Mouse (Mus musculus): ENCODE measurements around the gene Marveld1. TPM values are rescaled to one million over a fixed set of nuclear protein-coding genes. Genes with fewer than 3 reads are reported as not detected.

The Marveld1 gene
- polyA plus RNA-seq, 1 experiment = 52.6 TPM

DNA sequence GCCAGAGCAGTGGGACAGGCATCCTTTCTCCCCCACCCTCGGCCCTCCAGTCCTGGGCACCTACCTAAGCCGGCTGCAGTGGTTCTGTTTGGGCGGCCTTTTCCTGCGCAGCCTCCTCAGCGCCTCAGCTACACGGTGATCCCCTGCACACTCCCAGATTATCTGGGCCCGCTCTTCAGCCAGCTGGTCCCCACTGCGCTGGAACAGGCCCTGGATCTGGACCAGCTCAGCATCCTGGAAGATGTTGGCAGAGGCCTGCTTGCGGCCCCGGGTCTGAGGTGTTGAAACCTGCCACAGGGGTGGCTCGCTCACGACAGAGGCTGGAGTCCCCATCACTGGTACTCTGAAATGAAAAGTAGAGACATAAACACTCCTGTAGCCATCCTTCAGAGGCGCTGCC lies 22.5 kb upstream of the Marveld1 start:
- H3K27me3 ChIP-seq (ENCODE audit: control insufficient read depth, insufficient read depth, low read length) = no peaks in the 10 kb centered on the region

DNA sequence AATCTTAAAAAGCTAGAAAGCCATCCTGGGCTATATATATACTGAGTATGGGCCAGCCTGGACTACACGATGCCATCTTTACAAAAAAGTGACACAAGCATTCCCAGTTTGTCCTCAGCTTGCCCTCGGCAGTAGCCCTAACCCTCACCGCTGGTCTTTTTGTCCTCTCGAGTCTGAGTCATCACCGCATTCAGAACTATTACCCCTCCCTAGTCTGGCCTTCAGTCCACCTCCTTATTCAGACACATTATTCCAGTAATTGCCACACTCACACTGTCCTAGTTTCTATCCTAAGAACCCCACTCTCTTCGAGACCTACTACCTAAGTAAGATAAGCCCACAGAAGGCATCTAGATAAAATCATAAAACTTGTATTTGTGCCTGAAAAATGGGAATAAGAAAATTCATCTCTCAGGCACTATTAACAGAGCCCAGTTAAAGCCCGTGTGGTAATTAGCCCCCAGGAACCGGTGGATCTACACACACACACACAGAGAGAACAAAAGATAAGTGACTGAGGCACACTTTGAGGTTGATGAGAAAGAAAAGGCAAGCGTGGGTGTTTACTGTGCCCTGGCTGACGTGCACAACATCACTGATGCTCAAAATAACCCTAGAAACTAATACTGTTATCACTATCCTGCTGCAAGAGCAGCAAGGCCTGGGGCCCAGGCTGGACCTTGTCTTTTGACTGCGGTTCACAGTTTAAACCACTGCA lies 21.5 kb upstream of the Marveld1 start:
- Histone ChIP-seq H3K4me3 (ENCODE audit: extremely low read depth, insufficient read depth, insufficient read length) (no peak overlapping the region), H3K27me3 (ENCODE audit: control insufficient read depth, insufficient read depth, low read length) (no peaks in the 10 kb centered on the region), H3K27ac (ENCODE audit: insufficient read depth, low read length) (no peak overlapping the region), H3K36me3 (ENCODE audit: control insufficient read depth, insufficient read depth, low read length) (peaks cover 11% of the 10 kb centered on the region), H3K4me1 (ENCODE audit: control insufficient read depth, insufficient read depth, insufficient read length) (peaks cover 8% of the 10 kb centered on the region; the same call in 1 of the 2 replicates)
- 85% methylated on average over 11 of the region's 11 CpGs for WGBS
- DNase-seq (ENCODE audit: low read depth in 1 of 2, low spot score in 2 of 2) = no peak
- TF ChIP-seq POLR2A (IDR thresholded peaks at IDR 0.05; ENCODE audit: low read depth, low read length) (no peak), CTCF (IDR thresholded peaks at IDR 0.05; ENCODE audit: extremely low read depth, insufficient read depth, insufficient read length, insufficient replicate concordance) (no peak)

More for the DNA sequence above, 22.5 kb upstream of the Marveld1 start:
- 87% methylated on average over 13 of the region's 13 CpGs for WGBS
- Histone ChIP-seq H3K36me3 (ENCODE audit: control insufficient read depth, insufficient read depth, low read length) (peaks cover 18% of the 10 kb centered on the region), H3K4me3 (ENCODE audit: extremely low read depth, insufficient read depth, insufficient read length) (no peak overlapping the region), H3K4me1 (ENCODE audit: control insufficient read depth, insufficient read depth, insufficient read length) (peaks cover 5% of the 10 kb centered on the region; the same call in 1 of the 2 replicates), H3K27ac (ENCODE audit: insufficient read depth, low read length) (no peak overlapping the region)
- TF ChIP-seq POLR2A (IDR thresholded peaks at IDR 0.05; ENCODE audit: low read depth, low read length) (no peak), CTCF (IDR thresholded peaks at IDR 0.05; ENCODE audit: extremely low read depth, insufficient read depth, insufficient read length, insufficient replicate concordance) (no peak)
- DNase-seq (ENCODE audit: low read depth in 1 of 2, low spot score in 2 of 2) = no peak

DNA sequence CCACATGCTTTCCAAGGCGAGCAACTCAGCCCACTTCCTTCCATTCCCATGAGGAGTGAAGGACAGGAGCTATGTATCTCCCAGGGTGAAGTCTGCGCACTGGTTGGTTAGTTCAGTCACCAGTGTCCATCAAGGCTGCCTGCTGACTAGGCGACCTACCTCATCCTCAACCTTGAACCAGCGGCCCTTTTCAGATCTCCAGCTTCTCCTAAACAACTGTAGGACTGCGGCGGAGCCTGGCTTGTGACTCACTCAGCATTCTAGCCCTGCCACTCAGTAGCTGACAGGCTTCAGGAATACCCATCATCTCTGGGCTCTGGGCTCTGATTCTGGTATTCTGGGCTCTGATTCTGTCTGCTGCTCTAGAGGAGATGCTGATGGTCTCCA lies 21.0 kb upstream of the Marveld1 start:
- Histone ChIP-seq H3K27me3 (ENCODE audit: control insufficient read depth, insufficient read depth, low read length) (no peaks in the 10 kb centered on the region), H3K36me3 (ENCODE audit: control insufficient read depth, insufficient read depth, low read length) (peaks cover 6% of the 10 kb centered on the region), H3K4me3 (ENCODE audit: extremely low read depth, insufficient read depth, insufficient read length) (no peak overlapping the region), H3K4me1 (ENCODE audit: control insufficient read depth, insufficient read depth, insufficient read length) (peaks cover 8% of the 10 kb centered on the region; the same call in 1 of the 2 replicates), H3K27ac (ENCODE audit: insufficient read depth, low read length) (no peak overlapping the region)
- no peak for DNase-seq (ENCODE audit: low read depth in 1 of 2, low spot score in 2 of 2)
- 91% methylated on average over 6 of the region's 6 CpGs for WGBS
- TF ChIP-seq POLR2A (IDR thresholded peaks at IDR 0.05; ENCODE audit: low read depth, low read length) (no peak), CTCF (IDR thresholded peaks at IDR 0.05; ENCODE audit: extremely low read depth, insufficient read depth, insufficient read length, insufficient replicate concordance) (no peak)

DNA sequence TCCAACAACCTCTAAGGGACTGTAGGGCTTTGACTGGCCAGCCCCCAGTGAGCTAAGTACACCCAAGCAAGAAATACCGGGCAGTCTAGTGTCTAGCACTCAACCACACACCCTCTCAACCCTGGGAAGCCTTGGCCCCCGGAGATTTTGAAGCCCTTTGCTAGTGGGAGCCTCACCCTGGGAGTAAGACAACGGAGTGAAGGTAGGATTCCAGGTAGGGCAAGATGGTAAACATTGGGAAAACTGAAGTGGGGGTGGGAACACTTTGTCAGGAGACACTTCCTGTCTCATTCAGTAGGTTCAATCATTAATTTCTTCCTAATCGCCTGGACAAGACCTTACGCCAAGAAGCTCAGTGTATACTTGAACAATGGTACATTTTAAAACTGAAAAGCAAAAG lies 20.2 kb upstream of the Marveld1 start:
- Histone ChIP-seq H3K4me1 (ENCODE audit: control insufficient read depth, insufficient read depth, insufficient read length) (peaks cover 8% of the 10 kb centered on the region; the same call in 1 of the 2 replicates), H3K36me3 (ENCODE audit: control insufficient read depth, insufficient read depth, low read length) (0 out of 2 replicates have a peak, but pooled peaks cover 2% of the 10 kb centered on the region), H3K27me3 (ENCODE audit: control insufficient read depth, insufficient read depth, low read length) (no peaks in the 10 kb centered on the region), H3K27ac (ENCODE audit: insufficient read depth, low read length) (no peak overlapping the region), H3K4me3 (ENCODE audit: extremely low read depth, insufficient read depth, insufficient read length) (no peak overlapping the region)
- no peak for TF ChIP-seq CTCF (IDR thresholded peaks at IDR 0.05; ENCODE audit: extremely low read depth, insufficient read depth, insufficient read length, insufficient replicate concordance)
- TF ChIP-seq POLR2A (IDR thresholded peaks at IDR 0.05; ENCODE audit: low read depth, low read length) = no peak
- no peak for DNase-seq (ENCODE audit: low read depth in 1 of 2, low spot score in 2 of 2)
- WGBS = 95% methylated on average over 5 of the region's 5 CpGs

DNA sequence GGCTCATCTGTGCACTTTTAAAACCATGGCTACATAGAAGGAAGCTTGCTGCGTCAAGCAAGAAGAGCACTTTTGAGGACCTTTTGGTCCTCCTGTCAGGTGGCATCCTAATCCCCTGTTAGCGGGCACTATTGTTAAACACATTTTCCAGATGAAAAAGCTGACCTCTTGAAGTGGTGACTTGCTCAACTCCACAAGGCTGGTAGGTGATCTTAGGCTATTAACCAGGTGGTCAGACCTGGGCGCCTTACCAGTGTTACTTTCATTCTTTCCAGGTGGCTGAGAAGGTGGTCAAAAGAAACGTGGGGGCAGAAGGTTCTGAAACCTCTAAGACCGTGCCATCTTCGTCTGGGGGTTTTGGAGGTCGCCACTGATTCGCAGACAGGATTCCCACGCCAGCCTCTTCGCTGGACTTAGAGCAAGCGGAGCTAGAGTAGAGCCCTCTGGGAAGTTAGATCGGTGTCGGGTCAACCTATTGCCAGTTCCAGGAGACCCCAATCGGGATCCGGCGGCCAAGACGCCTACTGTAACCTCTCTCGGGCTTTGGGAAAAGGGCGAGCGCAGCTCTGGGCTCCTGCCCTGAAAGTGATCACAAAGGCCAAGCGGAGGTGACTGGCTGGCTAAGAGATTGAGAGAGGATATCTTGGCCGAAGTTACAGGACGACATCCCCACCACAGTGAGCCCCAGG lies 19.0 kb upstream of the Marveld1 start:
- WGBS = 11% methylated on average over 23 of the region's 23 CpGs
- Histone ChIP-seq H3K36me3 (ENCODE audit: control insufficient read depth, insufficient read depth, low read length) (no peaks in the 10 kb centered on the region), H3K27me3 (ENCODE audit: control insufficient read depth, insufficient read depth, low read length) (no peaks in the 10 kb centered on the region), H3K4me3 (ENCODE audit: extremely low read depth, insufficient read depth, insufficient read length) (peak overlapping the region; percentile 71), H3K4me1 (ENCODE audit: control insufficient read depth, insufficient read depth, insufficient read length) (peaks cover 8% of the 10 kb centered on the region; the same call in 1 of the 2 replicates), H3K27ac (ENCODE audit: insufficient read depth, low read length) (peak overlapping the region; percentile 76)
- no peak for TF ChIP-seq POLR2A (IDR thresholded peaks at IDR 0.05; ENCODE audit: low read depth, low read length)
- no peak for TF ChIP-seq CTCF (IDR thresholded peaks at IDR 0.05; ENCODE audit: extremely low read depth, insufficient read depth, insufficient read length, insufficient replicate concordance)
- no peak for DNase-seq (ENCODE audit: low read depth in 1 of 2, low spot score in 2 of 2)

DNA sequence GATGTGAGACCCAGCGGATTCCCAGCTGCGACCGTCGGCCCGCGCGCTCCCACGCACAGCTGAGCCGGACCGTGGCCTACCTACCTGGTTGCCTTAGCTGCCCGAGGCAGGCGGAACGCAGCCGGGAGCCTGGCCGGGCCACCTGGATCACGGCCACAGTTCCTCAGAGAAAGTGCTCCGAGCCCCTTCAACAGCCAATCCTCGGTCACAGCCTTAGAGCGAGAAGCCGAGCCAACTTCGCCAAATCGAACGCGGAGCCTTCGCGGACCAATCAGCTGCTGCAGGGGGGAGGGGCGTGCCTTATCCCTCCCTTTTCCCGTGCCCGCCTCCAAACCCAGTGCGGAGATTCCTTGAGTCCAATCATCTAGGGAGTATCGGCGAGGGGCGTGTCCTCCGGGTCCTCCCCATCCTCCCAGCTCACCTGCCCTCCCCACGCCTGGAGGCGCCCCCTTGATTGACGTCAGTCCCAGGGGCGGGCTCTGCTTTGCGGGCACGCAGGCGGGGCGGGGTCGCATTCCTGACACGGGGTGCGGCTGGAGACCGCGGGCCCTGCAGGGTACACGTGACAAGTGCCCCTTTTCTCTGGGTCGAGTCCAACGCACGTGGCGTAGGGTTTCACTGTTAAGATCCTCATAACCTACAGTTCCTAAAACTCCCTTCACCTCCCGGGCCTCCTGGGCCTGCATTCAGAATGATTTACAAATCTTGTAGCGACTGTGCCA lies 18.3 kb upstream of the Marveld1 start, which contains the start of gene Avpi1:
TSS of gene Avpi1 (minus strand) at position 273 of the 722 bp plus-strand sequence.
- Histone ChIP-seq H3K4me1 (ENCODE audit: control insufficient read depth, insufficient read depth, insufficient read length) (peaks cover 8% of the 10 kb centered on the region; the same call in 1 of the 2 replicates), H3K27ac (ENCODE audit: insufficient read depth, low read length) (peak within 1 kb of the TSS; percentile 76), H3K36me3 (ENCODE audit: control insufficient read depth, insufficient read depth, low read length) (no peaks in the 10 kb centered on the region), H3K27me3 (ENCODE audit: control insufficient read depth, insufficient read depth, low read length) (no peaks in the 10 kb centered on the region), H3K4me3 (ENCODE audit: extremely low read depth, insufficient read depth, insufficient read length) (peak within 1 kb of the TSS; percentile 71)
- DNase-seq (ENCODE audit: low read depth in 1 of 2, low spot score in 2 of 2) = peak; percentile 77 to 86
- TF ChIP-seq CTCF (IDR thresholded peaks at IDR 0.05; ENCODE audit: extremely low read depth, insufficient read depth, insufficient read length, insufficient replicate concordance) (no peak), POLR2A (IDR thresholded peaks at IDR 0.05; ENCODE audit: low read depth, low read length) (no peak)
- WGBS = under 1% methylated on average over 53 of the region's 54 CpGs
